Mouse (Mus musculus) layer of hippocampus, adult 9-11 months (tissue): Measurements from ENCODE around the gene Klrb1.

Experiments used
- DNase-seq: peaks from one replicate; pipeline ENCODE4 v3.0.0; 2022

Gene Klrb1

GRCm38 (mm10) chr6:128733908-128734679 is 11.2 kb upstream of the Klrb1 start:
- DNase-seq: no peak

- DNase-seq: no peak
Observed at GRCm38 (mm10) chr6:128732032-128732431, 9.2 kb upstream of the Klrb1 start.

GRCm38 (mm10) chr6:128701691-128702090 is 21.2 kb downstream of the Klrb1 start:
- DNase-seq: no peak

GRCm38 (mm10) chr6:128679574-128679973 is 43.3 kb downstream of the Klrb1 start:
- no peak for DNase-seq

GRCm38 (mm10) chr6:128669936-128670335 is 52.9 kb downstream of the Klrb1 start:
- DNase-seq: no peak

- DNase-seq: no peak
Observed at GRCm38 (mm10) chr6:128662206-128662605, 60.7 kb downstream of the Klrb1 start, which contains the start of gene Clec2h. Gene Clec2h (plus strand): TSS chr6:128662385.

- no peak for DNase-seq
Observed at GRCm38 (mm10) chr6:128661249-128661648, 61.6 kb downstream of the Klrb1 start.
